Mouse (Mus musculus): Measurements from ENCODE around the gene Zfp992. TPM values are rescaled to one million over a fixed set of nuclear protein-coding genes. Genes with fewer than 3 reads are reported as not detected.
A peak's percentile ranks its signal among the peaks of the same experiment; 100 is the strongest.
"Not testable (repeated sequence)": the region's sequence is repeated elsewhere in the genome, so short reads cannot be mapped to it uniquely, and the experiment has no call there.

Gene Zfp992
- polyA plus RNA-seq, 1 experiment from 2014 or later = 2.9 TPM

DNA sequence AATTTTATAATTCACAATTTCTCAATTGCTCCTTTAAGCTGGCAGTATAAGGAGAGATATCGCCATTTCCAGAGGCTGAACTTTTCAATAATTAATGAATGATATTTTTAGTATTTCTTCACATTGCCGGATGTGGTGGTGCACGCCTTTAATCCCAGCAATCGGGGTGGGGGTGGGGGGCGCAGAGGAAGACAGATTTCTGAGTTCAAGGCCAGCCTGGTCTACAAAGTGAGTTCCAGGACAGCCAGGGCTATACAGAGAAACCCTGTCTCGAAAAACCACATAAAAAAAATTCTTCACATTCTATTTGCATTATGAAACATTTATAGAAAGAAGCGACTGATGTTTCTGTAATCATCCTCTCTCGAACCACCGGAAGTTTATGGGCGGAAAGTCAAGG is 33.7 kb downstream of the Zfp992 start:
- DNase-seq; H3K4me3 ChIP-seq (replicated peaks; ENCODE audit: low read depth, low read length); H3K9ac ChIP-seq (replicated peaks; ENCODE audit: low read length); H3K27ac ChIP-seq (replicated peaks; ENCODE audit: low read depth, low read length); H3K27me3 ChIP-seq (ENCODE audit: control insufficient read depth, insufficient read depth, low read length); H3K4me2 ChIP-seq (ENCODE audit: low read length); H3K4me1 ChIP-seq (ENCODE audit: control insufficient read depth, insufficient read depth, low read length); H3K36me3 ChIP-seq (ENCODE audit: control insufficient read depth, insufficient read depth, low read length): not testable (repeated sequence)
- WGBS = 88% methylated on average over 10 of the region's 10 CpGs
- ATAC-seq (ENCODE audit: low FRiP score, low TSS enrichment) = 0 out of 2 replicates have a peak, but pooled peaks have one; percentile 42
- H3K9me3 ChIP-seq (ENCODE audit: control insufficient read depth, low read length) = peaks cover 67% of the 10 kb centered on the region

DNA sequence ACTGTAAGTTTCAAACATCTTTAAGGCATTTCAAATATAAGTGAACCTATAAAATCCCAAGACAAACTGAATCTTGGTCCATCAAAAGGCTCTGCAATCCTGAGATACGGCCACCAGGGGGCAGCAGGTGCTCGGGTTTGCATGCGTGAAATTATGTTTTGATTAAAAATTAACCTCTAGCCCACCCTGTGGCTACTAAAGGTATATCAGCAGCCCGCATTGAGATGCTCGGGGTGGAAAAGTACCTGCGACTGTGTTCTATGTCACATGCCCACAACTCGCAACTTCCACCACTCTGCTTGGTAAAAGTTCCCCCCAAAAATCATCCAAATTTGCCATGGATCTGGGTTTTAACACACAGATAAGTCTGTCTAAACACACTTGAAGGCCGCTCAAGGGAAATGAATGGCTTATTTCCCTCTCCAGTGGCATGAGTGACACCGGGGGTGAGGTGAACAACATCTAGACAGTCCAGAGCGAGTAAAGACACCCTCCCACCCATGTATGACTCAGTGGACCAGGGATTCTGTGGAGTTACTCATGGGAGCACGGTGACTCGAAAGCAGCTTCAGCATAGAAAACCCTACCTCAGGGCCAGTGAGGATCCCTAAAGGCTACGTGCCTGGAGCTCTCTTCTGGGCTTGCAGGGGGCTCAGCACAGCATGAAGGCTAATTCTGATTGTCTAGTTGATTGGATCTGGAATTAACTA is 34.9 kb downstream of the Zfp992 start:
- 73% methylated on average over 13 of the region's 13 CpGs for WGBS
- not testable (repeated sequence) for H3K27ac ChIP-seq (replicated peaks; ENCODE audit: low read depth, low read length); H3K9ac ChIP-seq (replicated peaks; ENCODE audit: low read length); H3K4me3 ChIP-seq (replicated peaks; ENCODE audit: low read depth, low read length); H3K4me2 ChIP-seq (ENCODE audit: low read length); H3K4me1 ChIP-seq (ENCODE audit: control insufficient read depth, insufficient read depth, low read length); H3K27me3 ChIP-seq (ENCODE audit: control insufficient read depth, insufficient read depth, low read length); H3K36me3 ChIP-seq (ENCODE audit: control insufficient read depth, insufficient read depth, low read length); DNase-seq
- ATAC-seq (ENCODE audit: low FRiP score, low TSS enrichment) = peak; percentile 59
- H3K9me3 ChIP-seq (ENCODE audit: control insufficient read depth, low read length) = peaks cover 68% of the 10 kb centered on the region

DNA sequence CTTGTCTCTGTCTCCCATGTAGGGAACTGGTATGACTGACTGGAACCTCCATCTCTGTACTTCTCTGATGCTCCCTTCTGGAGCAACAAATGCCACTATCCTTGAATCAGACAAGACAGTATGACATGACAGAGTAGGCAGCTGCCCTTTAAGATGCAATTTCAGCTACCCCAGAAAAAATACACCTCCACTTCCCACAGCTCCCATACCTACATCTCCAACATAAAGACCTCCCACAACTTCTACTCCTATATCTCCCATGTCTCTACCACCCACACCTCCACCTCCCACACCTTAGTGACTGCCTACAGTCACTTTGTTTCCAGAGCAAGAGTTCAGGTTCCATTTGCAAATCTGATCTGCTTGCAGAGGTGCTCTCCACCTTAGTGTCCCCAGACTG is 35.9 kb downstream of the Zfp992 start:
- H3K4me1 ChIP-seq (ENCODE audit: control insufficient read depth, insufficient read depth, low read length); H3K4me2 ChIP-seq (ENCODE audit: low read length); H3K27ac ChIP-seq (replicated peaks; ENCODE audit: low read depth, low read length); H3K27me3 ChIP-seq (ENCODE audit: control insufficient read depth, insufficient read depth, low read length); ATAC-seq (ENCODE audit: low FRiP score, low TSS enrichment); DNase-seq; H3K4me3 ChIP-seq (replicated peaks; ENCODE audit: low read depth, low read length); H3K36me3 ChIP-seq (ENCODE audit: control insufficient read depth, insufficient read depth, low read length); H3K9ac ChIP-seq (replicated peaks; ENCODE audit: low read length): not testable (repeated sequence)
- peaks cover 74% of the 10 kb centered on the region for H3K9me3 ChIP-seq (ENCODE audit: control insufficient read depth, low read length)

DNA sequence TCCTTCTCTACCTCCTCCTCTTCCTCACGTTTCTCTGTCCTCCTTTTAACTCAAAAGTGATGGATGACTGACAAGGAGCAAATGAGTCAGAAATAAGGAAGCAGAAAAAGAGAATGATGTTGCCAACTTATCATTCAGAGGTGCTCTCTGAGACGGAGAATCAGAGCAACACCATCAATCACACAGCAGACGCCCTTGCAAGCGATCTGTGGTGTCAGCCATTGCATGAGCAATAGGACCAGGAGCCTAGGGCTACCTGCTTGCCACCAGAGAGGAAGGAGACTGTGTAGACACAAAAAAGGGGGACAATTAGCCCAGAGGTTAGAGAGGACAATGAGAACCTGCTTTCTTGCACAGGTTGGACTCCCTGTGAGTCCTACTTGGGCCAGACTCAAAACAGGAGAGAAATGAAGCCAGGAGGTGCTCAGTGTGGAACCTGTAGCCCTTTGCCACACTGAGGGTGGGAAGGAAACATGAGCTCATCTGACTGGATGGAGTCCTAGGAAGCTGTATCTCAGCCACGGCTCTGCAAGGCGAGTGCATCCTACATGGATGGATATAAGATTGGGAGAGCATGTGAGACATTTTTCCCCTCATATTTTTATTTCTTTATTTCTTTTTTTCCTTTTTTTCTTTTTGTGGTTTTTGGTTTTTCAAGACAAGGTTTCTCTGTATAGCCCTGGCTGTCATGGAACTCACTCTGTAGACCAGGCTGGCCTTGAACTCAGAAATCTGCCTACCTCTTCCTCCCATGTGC is 36.5 kb downstream of the Zfp992 start:
- not testable (repeated sequence) for H3K4me3 ChIP-seq (replicated peaks; ENCODE audit: low read depth, low read length); H3K27ac ChIP-seq (replicated peaks; ENCODE audit: low read depth, low read length); H3K4me1 ChIP-seq (ENCODE audit: control insufficient read depth, insufficient read depth, low read length); H3K27me3 ChIP-seq (ENCODE audit: control insufficient read depth, insufficient read depth, low read length); ATAC-seq (ENCODE audit: low FRiP score, low TSS enrichment); DNase-seq; H3K4me2 ChIP-seq (ENCODE audit: low read length); H3K36me3 ChIP-seq (ENCODE audit: control insufficient read depth, insufficient read depth, low read length); H3K9ac ChIP-seq (replicated peaks; ENCODE audit: low read length)
- H3K9me3 ChIP-seq (ENCODE audit: control insufficient read depth, low read length) = peaks cover 79% of the 10 kb centered on the region
- WGBS = 74% methylated on average over 6 of the region's 6 CpGs

DNA sequence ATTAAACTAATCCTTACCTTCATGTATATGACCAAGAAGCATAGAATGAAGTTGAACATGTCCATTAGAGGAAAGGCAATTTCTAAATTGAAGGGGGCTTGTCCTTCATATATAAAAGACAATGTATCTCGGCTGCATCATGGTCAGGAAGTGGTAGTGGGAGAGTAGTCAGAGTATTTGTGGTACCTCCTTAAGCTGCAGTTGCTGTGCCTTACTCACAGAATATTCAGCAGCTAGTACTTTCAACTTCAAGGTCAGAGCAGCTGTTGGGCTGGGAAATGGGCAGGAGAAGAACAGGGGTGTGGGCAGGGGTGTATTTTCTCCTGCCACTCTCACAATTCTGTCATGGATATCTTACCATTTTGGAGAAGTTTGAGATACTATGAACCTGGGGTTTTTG is 37.9 kb downstream of the Zfp992 start:
- not testable (repeated sequence) for H3K4me2 ChIP-seq (ENCODE audit: low read length); H3K36me3 ChIP-seq (ENCODE audit: control insufficient read depth, insufficient read depth, low read length); H3K27ac ChIP-seq (replicated peaks; ENCODE audit: low read depth, low read length); H3K4me3 ChIP-seq (replicated peaks; ENCODE audit: low read depth, low read length); H3K27me3 ChIP-seq (ENCODE audit: control insufficient read depth, insufficient read depth, low read length); H3K9ac ChIP-seq (replicated peaks; ENCODE audit: low read length); DNase-seq; H3K4me1 ChIP-seq (ENCODE audit: control insufficient read depth, insufficient read depth, low read length)
- peaks cover 72% of the 10 kb centered on the region for H3K9me3 ChIP-seq (ENCODE audit: control insufficient read depth, low read length)
- WGBS = 69% methylated on average over 1 of the region's 1 CpGs
- ATAC-seq (ENCODE audit: low FRiP score, low TSS enrichment) = peak; percentile 23; the same call in 1 of the 2 replicates

DNA sequence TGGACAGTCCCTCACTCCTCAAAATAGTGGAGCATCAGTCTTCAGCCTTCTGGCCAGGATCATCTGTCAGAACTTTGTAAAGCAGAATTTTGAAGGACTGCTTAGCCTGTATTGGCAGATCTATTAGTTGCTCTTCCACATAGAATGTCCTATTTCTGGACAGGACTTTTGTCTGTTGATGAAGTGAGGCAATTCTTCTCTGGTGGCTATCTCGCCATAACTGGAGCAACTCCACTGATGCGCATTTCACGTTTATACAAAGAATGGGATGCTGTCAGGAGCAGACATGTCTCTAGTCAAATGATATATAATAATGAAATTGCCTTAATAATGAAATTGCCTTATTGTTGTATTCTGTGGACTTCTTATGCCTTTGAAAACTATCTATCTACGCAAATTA is 40.4 kb downstream of the Zfp992 start:
- not testable (repeated sequence) for H3K4me2 ChIP-seq (ENCODE audit: low read length); H3K4me3 ChIP-seq (replicated peaks; ENCODE audit: low read depth, low read length); H3K36me3 ChIP-seq (ENCODE audit: control insufficient read depth, insufficient read depth, low read length); DNase-seq; H3K27me3 ChIP-seq (ENCODE audit: control insufficient read depth, insufficient read depth, low read length); H3K9ac ChIP-seq (replicated peaks; ENCODE audit: low read length); H3K4me1 ChIP-seq (ENCODE audit: control insufficient read depth, insufficient read depth, low read length); H3K27ac ChIP-seq (replicated peaks; ENCODE audit: low read depth, low read length); ATAC-seq (ENCODE audit: low FRiP score, low TSS enrichment)
- WGBS = 75% methylated on average over 4 of the region's 4 CpGs
- peaks cover 75% of the 10 kb centered on the region for H3K9me3 ChIP-seq (ENCODE audit: control insufficient read depth, low read length)

DNA sequence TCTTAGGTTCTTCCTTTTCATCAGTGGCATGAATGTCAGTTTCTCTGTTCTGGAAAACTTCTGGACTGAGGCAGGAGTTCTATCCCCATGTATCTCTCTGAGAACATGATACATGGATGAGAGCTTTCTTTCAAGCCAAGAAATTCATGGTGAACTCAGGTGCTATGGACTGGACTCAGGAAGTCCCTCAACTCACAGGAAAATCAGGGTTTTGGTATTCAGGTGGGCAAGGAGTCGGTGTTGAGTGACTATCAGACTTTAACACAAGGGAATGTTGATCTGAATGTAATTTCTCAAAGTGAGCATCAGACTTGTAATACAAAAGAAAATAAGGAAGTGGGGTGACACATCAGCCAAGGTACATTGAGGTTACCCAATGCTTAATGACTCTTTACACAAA is 43.2 kb downstream of the Zfp992 start:
- WGBS = 78% methylated on average over 1 of the region's 1 CpGs
- H3K9ac ChIP-seq (replicated peaks; ENCODE audit: low read length); H3K4me2 ChIP-seq (ENCODE audit: low read length); H3K4me1 ChIP-seq (ENCODE audit: control insufficient read depth, insufficient read depth, low read length); H3K27me3 ChIP-seq (ENCODE audit: control insufficient read depth, insufficient read depth, low read length); ATAC-seq (ENCODE audit: low FRiP score, low TSS enrichment); H3K36me3 ChIP-seq (ENCODE audit: control insufficient read depth, insufficient read depth, low read length); H3K4me3 ChIP-seq (replicated peaks; ENCODE audit: low read depth, low read length); H3K27ac ChIP-seq (replicated peaks; ENCODE audit: low read depth, low read length); DNase-seq: not testable (repeated sequence)
- peaks cover 72% of the 10 kb centered on the region for H3K9me3 ChIP-seq (ENCODE audit: control insufficient read depth, low read length)

DNA sequence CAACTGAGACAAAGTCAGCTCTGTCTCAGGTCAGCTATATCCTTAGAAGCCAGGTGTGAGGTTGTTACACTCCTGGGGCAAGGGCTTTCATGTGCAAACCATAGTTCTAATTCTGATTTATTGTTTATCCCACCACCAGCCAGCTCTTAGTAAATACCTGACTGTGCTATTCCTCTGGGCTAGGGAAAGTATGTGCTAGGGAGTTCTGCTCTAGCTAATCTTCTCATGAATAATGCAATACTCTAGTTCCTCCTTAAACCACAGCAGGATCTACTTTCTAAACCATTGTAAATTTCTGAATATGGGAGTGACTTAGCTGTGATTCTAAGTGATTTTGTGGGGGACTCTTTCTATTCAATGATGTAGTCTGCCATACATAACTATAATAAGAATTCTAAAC is 43.6 kb downstream of the Zfp992 start:
- H3K27me3 ChIP-seq (ENCODE audit: control insufficient read depth, insufficient read depth, low read length) = no peaks in the 10 kb centered on the region
- no peak overlapping the region for H3K4me2 ChIP-seq (ENCODE audit: low read length)
- H3K36me3 ChIP-seq (ENCODE audit: control insufficient read depth, insufficient read depth, low read length) = no peaks in the 10 kb centered on the region
- H3K27ac ChIP-seq (replicated peaks; ENCODE audit: low read depth, low read length) = no peak overlapping the region
- no peak overlapping the region for H3K4me3 ChIP-seq (replicated peaks; ENCODE audit: low read depth, low read length)
- no peak overlapping the region for H3K9ac ChIP-seq (replicated peaks; ENCODE audit: low read length)
- no peaks in the 10 kb centered on the region for H3K4me1 ChIP-seq (ENCODE audit: control insufficient read depth, insufficient read depth, low read length)
- peaks cover 74% of the 10 kb centered on the region for H3K9me3 ChIP-seq (ENCODE audit: control insufficient read depth, low read length)
- DNase-seq (no peak), ATAC-seq (ENCODE audit: low FRiP score, low TSS enrichment) (no peak)

DNA sequence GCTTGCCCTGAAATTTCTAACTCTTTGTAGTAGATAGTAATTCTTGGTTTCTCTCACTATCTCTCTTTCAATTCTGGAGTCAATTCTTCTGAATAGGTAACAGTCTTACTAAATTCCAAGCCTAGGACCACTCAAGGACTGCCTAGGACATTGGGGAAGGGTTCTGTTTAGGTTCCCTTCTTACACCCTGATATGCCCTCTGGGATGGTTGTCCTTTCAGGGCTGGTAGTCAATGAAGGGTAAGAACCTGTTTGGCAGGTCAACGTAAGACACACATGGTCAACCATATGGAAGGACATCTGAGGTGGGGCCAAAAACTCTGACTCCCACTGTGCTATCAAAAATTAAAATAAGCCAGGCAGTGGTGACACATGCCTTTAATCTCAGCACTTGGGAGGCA is 44.0 kb downstream of the Zfp992 start:
- peak; percentile 32; the same call in 1 of the 2 replicates for ATAC-seq (ENCODE audit: low FRiP score, low TSS enrichment)
- no peak for DNase-seq
- H3K4me2 ChIP-seq (ENCODE audit: low read length) = no peak overlapping the region
- 46% methylated on average over 1 of the region's 1 CpGs for WGBS
- peaks cover 75% of the 10 kb centered on the region for H3K9me3 ChIP-seq (ENCODE audit: control insufficient read depth, low read length)
- no peak overlapping the region for H3K4me3 ChIP-seq (replicated peaks; ENCODE audit: low read depth, low read length)
- H3K9ac ChIP-seq (replicated peaks; ENCODE audit: low read length) = no peak overlapping the region
- no peaks in the 10 kb centered on the region for H3K27me3 ChIP-seq (ENCODE audit: control insufficient read depth, insufficient read depth, low read length)
- no peaks in the 10 kb centered on the region for H3K36me3 ChIP-seq (ENCODE audit: control insufficient read depth, insufficient read depth, low read length)
- no peak overlapping the region for H3K27ac ChIP-seq (replicated peaks; ENCODE audit: low read depth, low read length)
- H3K4me1 ChIP-seq (ENCODE audit: control insufficient read depth, insufficient read depth, low read length) = no peaks in the 10 kb centered on the region
